Mouse (Mus musculus): ENCODE data around the gene Fkbp9. TPM values are rescaled to one million over a fixed set of nuclear protein-coding genes. Genes with fewer than 3 reads are reported as not detected.

Gene Fkbp9
- total RNA-seq, 4 experiments from 2014 or later: 86.6 to 95.2 (median 88.9) TPM

DNA sequence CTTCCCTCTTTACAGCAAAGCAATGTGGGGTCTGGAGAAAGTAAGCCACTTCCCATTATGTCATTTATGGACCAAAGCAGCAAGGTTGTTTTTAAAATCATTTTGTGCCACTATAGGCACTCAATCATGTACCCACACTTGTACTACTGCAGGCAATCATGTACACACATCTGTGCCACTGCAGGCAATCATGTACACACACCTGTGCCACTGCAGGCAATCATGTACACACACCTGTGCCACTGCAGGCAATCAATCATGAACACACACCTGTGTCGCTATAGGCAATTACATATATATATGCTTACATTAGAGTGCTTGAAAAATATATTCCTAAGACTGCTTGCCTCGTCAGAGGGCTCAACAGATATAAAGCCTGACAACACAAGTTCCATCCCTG, 73.1 kb downstream of the Fkbp9 start:
- no peak for DNase-seq (ENCODE audit: low spot score)

GRCm38 (mm10) chr6:56905486-56905885, 73.6 kb downstream of the Fkbp9 start:
- DNase-seq (ENCODE audit: low spot score): no peak

DNA sequence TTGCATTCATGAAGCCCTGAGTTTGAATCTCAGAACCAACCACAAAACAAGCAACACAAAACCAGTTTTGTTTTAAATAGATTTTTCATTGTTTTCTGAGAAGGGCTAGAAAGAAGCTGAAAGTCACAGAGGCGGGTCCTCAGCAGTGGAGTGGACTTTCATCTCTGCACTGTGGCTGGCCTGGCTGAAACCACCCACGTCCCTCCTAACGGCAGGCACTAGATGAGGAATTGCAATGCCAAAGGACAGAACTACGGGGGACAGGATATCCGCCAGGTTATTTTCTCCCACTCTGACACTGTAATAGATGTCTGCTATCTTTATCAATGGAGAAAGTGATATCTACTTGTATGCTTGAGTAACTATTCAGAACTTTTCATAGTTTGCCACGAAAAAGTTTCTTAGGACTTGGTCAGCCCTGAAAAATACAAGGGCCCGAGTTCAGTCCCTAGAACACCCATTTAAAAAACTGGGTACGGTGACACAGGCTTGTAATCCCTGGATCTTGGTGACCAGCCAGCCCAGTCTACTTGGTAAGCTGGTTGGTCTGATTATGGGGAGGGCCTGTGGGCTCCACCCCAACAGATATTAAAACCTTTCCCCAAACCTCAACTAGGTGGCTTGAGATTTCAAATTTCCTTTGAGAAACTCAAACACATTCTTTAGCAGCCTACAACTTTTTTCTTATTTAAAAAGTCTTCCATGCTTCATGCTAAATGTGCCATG, 74.4 kb downstream of the Fkbp9 start:
- no peak for DNase-seq (ENCODE audit: low spot score)

GRCm38 (mm10) chr6:56907973-56908372, 76.1 kb downstream of the Fkbp9 start:
- DNase-seq (ENCODE audit: low spot score): no peak

DNA sequence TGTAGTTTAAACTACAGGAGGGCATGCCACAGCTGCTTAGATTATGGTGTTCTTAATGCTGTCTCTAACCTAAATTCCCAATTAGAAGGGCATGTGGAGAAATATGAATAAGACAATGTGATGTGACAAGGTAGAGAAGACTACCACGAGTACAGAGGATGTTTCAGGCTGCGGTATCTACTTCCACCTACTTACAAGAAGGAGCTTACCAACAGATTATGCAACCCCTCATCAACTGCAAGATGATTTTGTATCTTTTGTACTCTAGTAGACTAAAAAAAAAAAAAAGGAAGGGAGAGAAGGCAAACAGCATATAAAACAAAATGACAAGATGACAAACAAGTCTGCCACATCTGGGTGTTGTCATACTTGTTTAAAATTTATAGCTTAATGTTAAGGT, 76.5 kb downstream of the Fkbp9 start:
- no peak for DNase-seq (ENCODE audit: low spot score)

DNA sequence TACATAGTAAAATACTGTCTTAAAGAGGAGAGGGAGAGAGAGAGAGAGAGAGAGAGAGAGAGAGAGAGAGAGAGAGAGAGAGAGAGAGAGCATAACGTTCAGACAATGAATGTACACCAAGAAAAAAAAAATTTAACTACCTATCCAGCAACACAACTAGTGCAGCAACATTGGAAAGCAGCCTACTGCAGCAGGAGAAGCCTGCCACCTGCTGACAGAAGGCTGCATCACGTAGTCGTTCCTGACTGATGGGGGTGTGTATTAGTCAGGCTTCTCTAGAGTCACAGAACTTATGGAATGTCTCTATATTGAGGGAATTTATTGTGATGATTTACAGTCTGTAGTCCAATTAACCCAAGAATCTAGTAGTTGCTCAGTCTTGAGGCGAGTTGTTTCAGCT, 77.1 kb downstream of the Fkbp9 start:
- DNase-seq (ENCODE audit: low spot score): peak; percentile 52

DNA sequence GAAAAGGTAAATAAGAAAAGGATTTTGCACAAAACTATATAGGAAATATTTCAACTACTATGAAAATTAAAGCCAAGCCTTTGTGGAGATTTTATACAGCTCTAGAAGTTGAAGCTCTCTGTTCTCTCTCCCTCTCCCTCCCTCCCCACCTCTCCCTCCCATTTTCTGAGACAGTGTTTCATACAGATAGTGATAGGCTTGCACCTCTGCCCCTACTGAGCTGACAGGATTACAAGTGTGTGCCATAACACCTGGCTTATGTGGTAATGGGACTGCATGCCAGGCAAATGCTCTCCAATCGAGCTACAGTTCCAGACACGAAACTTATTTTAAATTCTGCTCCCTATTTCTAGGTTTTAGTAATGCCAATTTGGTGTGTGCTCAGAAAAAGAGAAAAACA, 79.1 kb downstream of the Fkbp9 start:
- DNase-seq (ENCODE audit: low spot score): no peak

DNA sequence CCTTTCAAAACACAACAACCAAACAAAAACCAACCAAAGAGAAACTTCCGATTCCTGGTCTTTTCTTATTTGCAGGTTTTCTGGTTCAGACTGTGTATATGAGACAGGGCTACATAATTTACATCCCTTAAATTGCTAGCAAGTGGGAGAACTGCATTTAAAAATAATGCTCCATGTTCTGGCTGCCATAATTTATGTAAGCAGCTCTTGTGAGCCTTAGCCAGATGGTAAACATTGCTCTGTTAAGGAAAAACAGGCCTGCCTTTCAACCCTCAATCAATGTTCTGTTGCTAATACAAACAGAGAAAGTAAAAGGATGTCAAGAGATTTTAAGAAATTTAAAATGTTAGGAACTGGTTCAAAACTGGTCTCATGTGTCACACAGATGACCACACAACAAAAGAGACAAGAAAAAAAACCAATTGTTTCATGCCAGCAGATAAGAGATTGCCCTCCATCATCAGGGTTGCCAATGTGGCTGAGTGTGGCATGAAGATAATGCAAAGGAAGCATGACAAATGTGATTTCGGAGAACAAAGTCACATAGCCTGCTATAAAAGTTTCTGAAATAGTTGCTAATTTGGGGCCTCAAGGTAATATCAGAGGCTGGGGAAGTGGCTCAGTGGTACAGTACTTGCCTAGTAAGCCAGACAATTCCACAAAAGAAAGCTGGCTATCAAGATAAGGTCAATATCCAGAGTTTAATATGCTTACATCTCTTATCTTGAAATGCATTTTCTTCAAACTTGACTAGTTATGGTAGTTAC, 81.4 kb downstream of the Fkbp9 start:
- no peak for DNase-seq (ENCODE audit: low spot score)

DNA sequence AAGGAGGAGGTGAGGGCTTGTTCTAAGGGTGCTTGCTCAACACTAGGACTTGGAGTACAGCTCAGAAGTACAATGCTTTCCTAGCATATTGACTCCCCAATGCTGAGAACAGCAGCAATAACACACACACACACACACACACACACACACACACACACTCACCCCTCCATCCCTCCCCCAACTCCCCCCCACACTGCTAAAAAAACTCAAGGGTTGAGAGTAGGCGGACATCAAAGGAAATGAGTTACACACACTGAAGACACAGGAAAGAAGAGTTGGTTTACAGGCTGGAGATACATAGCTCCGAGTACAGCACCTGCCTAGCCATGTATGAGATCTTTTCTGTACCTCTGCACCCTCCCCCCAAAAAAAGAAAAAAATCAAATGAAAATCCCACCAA, 84.4 kb downstream of the Fkbp9 start:
- no peak for DNase-seq (ENCODE audit: low spot score)

GRCm38 (mm10) chr6:56917578-56918368, 85.9 kb downstream of the Fkbp9 start:
- no peak for DNase-seq (ENCODE audit: low spot score)

- DNase-seq (ENCODE audit: low spot score): no peak
These were observed 87.6 kb downstream of the Fkbp9 start for GRCm38 (mm10) chr6:56919330-56920044.

DNA sequence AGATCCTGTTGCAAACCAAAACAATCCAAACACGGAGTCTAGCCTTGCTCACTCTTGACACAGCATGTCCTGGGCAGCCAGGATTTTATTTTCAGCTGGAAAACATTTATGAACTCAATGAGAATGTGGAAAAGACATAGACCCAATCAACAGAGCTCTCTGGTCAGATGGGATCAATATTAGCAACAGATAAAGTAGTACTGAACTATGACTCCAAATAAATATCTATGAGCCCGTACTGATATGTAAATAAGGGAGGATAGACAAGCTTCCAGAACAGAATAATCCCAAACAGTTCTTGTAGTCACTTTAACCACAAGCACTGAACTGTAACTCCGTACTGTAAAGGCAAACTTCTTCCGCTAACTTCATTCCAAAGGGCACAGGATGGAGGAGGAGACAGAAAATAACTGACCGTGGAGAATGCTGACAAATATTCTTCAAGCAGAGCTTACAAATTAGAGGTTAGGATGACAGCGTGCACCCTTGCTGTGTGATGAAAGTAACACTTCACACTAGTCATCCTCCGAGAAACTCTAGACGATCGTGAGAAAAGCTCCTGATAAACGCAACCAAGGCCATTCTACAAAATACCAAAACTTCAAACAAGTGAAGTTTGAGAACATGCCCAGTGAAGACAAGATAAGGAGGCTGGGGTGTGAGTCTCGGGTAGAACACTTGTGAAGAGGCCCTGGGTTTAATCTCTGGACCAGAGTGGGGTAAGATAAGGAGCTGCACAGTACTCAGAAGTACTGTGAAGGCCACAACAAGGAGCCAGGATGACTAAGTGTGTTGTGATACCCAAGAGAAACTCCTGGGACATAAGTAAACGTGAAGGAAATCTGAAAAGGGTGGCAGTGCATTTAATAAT, 88.6 kb downstream of the Fkbp9 start:
- no peak for DNase-seq (ENCODE audit: low spot score)

DNA sequence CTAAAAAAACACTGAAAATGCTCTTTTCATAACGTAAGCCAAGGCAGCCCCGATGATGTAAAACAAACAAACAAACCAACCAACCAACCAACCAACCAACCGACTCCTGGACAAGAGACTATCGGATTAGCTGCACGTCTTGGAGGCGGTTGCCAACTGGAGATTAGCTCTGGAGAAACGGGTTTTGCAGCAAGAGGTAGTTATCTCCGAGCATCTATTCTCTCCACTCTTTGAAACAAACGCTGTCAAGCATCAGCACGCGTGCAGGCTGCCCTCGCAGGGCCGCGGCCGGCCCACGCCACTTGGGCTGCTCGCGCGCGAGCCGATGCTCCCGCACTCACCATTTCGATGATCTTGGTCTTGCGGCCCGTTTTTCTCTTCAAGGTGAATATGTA, 91.5 kb downstream of the Fkbp9 start:
- no peak for DNase-seq (ENCODE audit: low spot score)

DNA sequence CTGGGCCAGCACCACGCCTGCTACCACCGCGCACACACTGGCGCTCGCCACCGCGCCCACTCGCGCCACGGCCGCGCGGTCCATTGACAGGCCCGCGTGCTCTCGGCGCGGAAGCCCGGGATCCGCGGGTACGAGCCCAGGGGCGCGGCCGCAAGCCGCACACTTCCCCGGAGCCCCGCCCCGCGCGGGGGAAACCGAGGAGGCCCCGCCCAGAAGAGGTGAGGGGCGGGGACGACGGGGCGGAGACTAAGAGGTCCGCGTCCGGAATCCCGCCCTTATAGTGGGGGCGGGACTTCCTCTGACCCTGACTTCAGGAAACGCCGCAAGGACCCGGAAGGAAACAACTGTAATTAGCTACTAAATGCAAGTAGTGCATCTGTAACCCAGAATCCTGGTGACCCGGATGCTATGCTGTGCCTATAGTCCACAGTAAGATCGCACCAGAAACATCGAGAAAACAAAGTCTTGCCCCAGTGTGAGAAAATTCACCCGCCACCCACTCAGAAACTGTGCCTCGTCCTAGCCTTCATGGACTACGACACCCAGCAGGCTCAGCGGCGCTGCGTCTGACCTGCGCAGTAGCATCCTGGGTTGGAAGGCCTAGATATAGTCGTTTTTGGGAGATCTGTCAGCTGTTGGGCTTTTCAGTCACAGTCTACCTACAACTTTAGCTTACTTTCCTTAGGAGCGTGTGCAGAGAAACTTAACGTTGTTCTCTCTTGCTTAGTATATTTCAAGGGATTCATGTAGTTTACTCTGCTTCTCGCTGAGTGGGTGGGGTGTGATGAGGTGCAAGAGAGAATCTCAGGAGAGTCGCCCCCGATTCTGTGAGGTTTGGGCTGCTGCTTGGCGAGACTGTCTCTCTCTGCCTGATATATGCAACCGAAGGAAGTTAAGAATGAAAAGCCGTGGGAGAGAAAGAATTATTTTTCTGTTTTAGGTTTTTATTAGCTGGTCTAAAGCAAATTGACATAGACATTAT, 92.2 kb downstream of the Fkbp9 start, which contains the start of the genes Nt5c3 and Vmn1r4:
Gene Nt5c3 (minus strand): TSS at position 207 of the 982 bp plus-strand sequence.
Gene Vmn1r4 (plus strand): TSS at position 290 of the 982 bp plus-strand sequence.
- peak; percentile 93 for DNase-seq (ENCODE audit: low spot score)

Other genes starting within 250 kb of the Fkbp9 start
- gene Lsm5, start 127.3 kb upstream of the Fkbp9 start, total RNA-seq (2022): 10 to 100 TPM in 2 of 4 experiments, 1 to 10 TPM in 2; 8.3 to 19.9 (median 12.9) TPM
- 1 to 10 TPM; 5.1 to 5.8 (median 5.4) TPM for gene Avl9, start 117.2 kb upstream of the Fkbp9 start, total RNA-seq (2022)
- 10 to 100 TPM; 23.4 to 36.2 (median 27.8) TPM for gene Kbtbd2, start 34.2 kb upstream of the Fkbp9 start, total RNA-seq (2022)
- gene Nt5c3, start 91.9 kb downstream of the Fkbp9 start, total RNA-seq (2022): 10 to 100 TPM; 71.9 to 85.2 (median 79.4) TPM
- gene Vmn1r4, start 92.0 kb downstream of the Fkbp9 start, total RNA-seq (2022): under 1 TPM in 1 of 4 experiments, not detected in 3; 0.22 TPM
- gene Vmn1r5, start 138.2 kb downstream of the Fkbp9 start, total RNA-seq (2022): not detected
- gene Vmn1r6, start 165.2 kb downstream of the Fkbp9 start, total RNA-seq (2022): not detected
- gene Vmn1r7, start 193.3 kb downstream of the Fkbp9 start, total RNA-seq (2022): not detected
- not detected for gene Vmn1r8, start 200.2 kb downstream of the Fkbp9 start, total RNA-seq (2022)
- gene Vmn1r9, start 234.7 kb downstream of the Fkbp9 start, total RNA-seq (2022): not detected

All from heart, adult 8-10 months (tissue).